Mouse (Mus musculus) neural tube, embryonic 10.5 days (tissue): ENCODE measurements around the gene Unk.

ENCODE experiments used
- DNase-seq: peaks from one replicate; pipeline ENCODE4 v3.0.0-alpha.2; 2017; ENCODE audit warnings: low spot score; ENCODE audit errors: extremely low spot score

Gene Unk

DNA sequence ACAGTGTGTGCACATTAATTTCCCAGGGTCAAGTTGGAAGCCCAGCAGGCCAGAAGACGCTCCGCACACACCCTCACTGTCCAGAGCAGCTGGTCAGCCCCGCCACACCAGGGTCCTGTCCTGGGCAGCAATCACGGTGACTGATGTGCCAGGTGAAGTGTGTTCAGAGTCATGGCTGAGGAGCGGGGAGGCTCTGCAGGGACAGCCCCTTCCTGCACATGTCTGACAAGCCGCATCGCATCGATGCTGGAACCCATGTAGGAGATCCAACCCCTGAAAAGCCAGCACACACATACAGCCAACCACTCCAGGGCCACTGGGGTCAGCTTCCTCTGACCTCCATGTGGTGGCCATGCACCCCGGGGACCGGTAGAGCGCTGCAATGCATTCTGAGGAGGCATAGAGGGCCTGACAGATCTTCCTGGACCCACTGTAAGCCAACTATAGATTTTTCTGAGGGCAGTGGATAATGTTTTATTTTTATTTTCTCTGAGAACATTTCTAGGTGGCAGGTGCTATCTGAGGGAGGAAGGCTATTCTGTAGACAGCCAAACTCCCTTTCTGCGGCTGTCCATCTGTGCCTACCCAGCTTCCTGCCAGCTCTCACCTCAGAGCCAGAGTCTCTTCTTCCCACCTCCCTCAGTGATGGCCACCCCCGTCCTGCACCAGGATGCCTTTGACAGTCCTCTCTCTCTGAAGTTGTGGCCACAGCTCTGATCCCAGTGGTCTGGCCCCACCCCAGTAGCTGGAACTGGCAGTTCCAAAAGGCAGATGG is 31.7 kb downstream of the Unk start:
- DNase-seq = no peak

DNA sequence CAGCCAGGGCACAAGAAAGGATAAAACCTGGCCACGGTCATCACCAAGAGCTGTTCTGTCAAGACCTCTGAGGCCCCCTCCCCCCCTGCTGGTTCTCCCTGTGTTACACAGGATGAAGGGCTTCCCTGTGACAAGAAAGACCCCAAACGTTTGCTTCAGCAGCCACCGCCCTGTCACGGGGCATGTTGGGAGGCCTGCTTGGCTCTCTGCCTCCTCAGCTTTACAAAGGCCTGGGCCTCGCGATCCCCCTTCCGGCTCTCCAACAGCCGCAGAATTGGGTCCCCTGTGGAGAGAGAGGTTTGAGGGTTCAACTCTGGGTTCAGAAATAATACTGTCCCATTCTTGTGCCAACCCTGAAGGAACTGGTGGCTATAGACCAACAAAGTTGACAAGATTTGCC is 32.4 kb downstream of the Unk start:
- no peak for DNase-seq

DNA sequence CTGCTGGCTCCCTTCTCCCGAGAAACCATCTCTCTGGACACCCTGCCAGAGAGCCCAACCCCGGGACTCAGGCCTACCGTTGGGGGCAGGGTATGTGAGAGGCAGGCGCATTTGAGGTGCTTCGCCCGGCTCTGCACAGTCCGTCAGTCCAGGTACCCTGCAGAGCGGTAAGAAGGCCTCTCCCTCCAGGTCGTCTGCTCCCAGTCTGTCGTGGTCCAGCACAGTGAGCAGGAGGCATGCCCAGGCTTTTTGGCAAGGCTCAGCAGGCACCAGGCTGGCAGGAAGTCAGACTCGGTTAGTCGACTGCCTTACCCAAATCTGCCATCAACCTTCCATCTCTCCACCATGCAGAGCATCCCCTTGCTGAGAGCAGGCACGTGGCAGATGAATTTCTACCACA is 33.4 kb downstream of the Unk start:
- no peak for DNase-seq

DNA sequence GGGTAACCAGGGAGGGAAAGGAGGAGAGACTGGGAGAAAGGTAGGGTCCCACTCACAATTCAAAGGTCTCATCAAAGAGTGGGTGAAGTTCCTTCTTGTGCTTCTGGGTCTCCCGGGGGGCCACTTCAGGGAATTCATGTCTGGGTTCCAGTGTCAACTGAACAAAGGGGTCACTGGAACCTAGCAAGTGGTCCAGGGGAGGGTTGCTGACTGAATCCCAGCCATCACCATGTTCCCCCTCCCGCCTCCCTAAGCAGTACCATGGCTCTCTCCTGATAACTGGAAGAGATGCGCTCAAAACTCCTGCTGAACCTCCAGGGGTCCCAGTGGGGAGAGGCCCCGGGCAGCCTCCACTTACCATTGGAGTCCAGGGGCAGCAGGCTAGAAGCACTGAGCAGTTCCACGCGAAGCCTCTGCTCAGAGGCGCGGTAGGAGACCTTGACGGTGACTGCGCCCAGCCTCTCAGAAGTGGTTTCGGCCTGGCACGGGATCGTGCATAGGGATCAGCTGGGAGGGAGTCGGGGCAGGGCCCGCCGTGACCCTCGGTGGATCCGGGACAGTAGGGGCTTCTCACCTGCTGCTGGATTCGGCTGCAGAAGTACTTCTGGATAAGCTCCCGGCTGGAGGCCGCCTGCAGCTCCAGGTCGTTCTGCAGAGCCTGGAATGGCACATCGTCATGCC is 34.2 kb downstream of the Unk start:
- no peak for DNase-seq

DNA sequence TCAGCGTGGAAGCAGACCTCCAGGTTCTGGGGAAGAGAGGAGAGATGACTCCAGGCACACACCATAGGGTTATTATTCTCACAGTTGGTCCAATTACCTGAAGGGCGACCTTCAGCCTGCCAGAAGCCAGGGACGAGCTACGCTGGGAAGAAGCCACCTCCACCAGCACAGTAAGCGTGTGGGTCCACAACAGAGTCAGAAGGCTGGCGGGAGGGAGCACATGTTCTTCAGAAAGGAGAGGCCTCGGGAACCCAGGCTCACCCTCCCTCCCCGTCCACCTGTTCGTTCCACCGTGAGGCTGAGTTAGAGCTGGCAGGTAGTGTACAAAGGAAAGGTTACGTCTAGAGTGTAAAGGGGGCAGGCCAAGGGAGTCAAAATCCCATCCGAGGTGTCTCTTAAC is 35.2 kb downstream of the Unk start:
- DNase-seq = no peak

DNA sequence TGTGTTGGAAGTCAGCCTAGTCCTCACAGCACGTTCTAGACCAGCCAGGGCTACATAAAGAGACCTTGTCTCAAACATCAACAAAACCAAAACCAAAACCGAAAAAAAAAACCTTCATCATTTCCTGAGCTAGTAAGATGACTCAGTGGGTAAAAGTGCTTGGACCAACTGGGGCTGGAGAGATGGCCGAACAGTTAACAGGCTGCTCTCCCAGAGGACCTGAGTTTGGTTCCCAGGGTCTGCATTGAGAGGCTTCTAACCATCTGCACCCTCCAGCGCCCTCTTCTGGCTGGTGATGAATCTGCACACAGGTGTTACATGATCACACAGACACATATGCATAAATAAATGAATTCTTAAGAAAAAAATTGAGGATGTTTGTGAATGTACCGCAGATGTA is 41.4 kb downstream of the Unk start:
- no peak for DNase-seq

DNA sequence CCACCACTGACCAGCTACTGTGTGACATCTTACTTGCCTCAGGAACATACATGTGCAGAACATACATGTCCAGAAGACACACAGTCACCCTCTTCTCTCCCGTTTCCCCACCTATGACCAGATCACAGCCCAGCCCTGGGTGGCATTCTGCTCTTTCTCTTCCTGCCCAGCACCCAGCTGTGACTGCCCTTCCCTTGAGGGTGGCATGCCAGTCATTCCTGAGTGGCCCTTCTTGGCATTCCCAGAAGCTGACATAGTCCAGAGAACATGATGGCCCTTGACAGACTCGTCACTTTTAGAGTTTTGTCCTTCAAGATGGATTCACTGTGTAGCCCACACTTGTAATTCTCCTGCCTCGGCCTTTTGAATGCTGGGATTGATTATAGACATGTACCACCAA is 42.5 kb downstream of the Unk start:
- DNase-seq = no peak

DNA sequence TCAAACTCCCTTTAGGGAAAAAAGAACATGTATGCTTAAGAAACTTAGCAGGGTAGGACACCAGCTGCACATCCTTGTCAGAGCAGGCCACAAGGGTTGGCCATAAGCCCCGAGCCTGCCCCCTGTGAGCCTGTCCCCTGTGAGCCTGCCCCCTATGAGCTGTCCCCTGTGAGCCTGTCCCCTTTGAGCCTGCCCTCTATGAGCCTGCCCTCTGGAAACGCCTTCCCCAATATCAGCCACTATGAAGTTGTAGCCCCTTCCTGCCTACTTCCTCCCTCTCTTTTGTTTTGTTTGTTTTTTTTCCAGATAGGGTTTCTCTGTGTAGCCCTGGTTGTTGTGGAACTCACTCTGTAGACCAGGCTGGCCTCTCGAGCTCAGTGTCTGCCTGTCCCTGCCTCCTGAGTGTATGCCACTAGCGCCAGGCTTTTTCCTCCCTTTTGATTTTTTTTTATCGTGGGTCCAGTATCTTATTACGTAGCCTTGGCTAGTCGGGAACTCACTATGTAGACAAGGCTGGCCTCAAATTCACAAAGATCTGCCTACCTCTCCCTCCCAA is 44.4 kb downstream of the Unk start:
- no peak for DNase-seq

DNA sequence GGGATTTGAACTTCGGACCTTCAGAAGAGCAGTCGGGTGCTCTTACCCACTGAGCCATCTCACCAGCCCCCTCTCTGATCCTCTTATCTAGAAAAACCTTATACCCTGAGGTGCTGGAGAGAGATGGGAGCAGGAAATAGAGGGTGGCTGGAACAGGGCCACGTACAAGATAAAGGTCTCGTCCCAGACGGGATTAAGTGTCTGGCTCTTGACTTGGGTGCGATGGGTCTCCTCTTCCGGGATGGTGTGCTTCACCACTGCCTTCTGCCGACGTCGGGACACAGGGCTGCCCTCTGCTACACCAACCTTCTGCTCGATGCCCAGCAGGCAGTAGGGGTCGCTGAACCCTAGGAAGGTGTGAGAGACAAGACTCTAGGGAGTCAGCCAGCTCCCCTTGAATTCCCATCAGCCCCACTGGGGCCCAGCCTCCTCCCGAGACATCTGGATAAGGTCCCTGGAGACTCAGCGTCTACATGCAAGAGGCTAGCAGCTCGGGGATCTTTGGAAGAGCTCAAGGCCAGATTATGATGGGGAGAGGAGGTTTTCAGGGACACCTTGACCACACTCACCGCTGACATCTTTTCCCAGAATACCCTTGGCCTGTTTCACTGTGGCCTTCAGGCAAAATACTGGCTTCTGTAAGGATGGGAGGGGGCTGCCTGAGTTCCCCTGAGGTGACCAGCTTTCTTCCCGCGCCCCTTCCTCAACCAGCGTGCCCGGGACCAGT is 45.6 kb downstream of the Unk start:
- no peak for DNase-seq

DNA sequence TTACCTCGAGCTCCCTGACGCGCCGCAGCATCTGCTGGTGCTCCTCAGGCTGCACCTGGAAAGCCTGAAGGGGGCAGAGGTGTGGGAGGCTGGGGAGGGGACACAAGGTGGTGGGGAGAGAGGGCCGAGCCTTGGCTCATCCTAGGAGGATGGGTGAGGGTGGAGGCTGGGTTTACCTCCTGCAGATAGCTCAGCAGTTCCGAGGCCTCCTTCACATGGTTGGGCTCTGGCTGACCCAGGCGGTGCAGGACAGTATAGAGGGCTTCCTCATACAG is 46.1 kb downstream of the Unk start:
- no peak for DNase-seq

DNA sequence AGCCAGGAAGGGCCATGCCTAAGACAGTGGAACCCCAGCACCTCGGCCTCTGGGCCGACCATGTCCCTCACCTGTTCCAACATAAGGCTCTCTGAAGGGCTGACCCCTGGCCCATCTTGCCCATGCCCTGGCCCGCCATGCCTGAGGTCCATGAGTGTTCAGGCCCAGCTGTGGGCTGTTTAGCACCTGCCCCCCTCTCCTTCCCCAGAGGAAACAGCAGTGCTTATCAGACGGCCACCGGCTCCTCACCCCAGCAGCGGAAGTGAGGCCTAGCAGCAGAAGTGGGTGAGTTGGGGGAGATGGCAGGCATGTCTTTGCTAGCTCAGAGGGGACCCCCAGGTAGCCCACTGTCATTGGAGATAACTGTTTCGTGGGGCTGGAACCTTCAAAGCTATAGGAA is 46.7 kb downstream of the Unk start:
- no peak for DNase-seq

DNA sequence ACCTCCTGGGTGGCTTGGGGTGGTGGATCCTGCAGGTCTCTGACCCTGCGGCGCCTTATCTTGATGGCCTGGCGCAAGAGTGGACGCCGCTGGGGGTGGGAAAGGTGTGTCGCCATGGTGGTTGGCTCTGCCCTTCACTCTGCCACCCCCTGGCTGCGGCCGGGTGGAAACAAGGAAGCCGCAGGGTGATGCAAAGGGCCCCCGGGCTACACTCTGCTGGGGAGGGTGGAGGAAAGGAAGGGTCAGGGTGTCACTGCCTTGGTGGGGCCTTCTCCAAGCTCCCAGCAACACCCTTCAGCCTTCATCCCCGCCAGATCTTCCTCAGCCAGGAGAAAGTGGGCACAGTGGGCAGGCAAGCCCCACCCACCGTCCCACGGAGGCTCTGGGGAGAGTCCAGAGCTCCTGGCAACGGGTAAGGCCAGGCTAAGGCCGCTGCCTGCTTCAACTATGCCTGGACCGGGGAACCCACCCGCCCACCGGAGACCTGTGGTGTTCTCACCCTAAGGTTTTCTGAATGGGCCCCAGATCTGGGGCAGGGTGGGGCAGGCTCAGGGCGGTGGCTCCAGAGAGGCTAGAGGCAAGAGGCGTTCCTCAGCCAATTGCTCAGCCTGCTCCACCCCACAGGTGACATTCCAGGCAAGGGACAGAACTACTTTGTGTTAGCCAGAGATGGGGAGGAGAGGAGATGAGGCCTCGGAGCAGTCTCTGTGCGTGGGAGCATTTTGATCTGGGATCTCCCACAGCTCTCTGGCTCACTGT is 47.5 kb downstream of the Unk start, which contains the start of gene Unc13d:
Unc13d (minus strand) TSS at position 516 of the 759 bp plus-strand sequence.
- no peak for DNase-seq

DNA sequence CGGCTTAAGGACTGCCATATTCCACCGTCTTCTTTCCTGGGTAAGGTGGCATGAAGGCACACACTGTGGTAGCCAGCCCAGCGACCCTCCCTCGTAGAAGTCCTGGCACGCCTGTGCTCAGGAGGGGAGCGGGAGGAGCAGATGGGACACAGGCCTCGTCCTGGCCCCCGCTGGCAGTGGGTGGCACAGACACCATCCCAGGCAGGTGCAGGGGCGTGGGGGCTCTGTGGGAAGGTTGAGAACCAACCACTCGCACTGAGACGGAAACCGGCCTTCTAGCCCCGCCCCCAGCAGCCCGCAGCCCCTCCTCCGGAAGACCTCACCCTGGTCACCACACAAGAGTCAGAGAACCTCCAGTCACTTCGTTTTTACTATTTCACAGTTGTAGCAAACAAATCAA is 48.1 kb downstream of the Unk start:
- peak; percentile 67 for DNase-seq

DNA sequence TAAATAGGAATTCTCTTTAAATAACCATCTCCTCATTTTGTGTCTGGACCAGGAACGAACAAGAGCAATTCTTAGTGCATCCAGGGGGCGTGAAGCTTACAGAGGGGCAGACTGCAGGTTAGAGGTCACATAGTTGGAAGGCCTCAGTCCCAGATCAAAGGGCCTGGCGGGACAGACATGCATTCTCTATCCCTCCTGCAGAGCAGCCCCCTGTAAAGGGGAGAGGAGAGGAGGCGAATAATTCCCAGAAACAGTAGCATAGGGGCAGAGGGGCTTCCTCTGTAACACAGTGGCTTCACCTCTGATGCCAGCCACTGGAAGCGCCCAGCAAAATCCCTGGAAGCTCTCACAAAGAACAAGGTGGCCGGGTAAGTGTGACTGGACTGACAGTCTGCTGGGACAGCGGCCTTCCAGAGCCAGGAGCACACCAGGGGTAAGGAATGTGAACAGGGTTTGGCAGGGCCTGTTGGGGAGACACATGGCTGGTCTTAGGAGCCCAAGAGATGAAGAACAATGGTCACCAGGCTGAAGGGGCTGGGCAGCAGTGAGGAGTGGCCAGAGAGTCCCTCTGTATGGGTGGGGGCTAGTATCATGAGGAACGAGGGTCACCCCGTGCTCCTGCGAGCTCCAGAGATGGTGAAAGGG is 48.7 kb downstream of the Unk start:
- peak; percentile 56 for DNase-seq

DNA sequence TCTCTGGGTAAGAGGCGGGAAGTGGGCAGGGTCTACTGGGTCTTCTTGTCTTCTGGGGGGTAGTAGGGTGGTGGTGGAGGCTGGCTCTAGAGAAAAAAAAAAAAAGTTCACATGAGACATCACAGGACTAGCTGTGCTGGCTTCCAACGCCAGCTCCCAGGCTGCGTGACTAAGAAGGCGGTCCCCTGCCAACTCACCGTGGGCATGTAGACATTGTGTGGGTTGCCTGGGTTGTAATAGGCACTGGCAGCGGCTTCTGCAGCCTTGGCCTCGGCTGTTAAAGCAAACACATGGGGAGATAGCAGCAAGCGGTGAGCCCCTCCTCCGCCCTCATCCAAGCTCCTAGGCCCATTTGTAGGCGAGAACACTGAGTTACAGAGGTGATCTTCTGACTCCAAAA is 49.4 kb downstream of the Unk start:
- no peak for DNase-seq

DNA sequence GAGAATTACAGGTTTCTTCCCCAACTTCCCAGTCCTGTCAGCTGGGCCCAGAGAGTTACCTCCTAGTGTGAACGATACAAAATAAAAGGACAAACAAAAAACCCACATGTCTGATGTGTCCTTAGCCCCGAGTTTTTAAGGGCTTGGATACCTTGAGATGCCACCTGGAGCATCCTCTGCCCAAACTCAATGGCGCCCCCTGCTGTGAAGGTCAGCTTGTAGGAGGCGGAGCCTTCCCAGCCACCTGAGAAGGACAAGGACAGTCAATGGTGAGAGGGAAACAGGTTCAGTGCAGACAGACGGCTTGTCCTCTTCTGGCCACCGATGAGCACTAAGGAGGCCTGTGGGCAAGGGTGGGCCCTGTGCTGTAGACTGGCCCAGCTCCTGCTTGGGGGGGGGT is 51.0 kb downstream of the Unk start:
- DNase-seq = no peak

DNA sequence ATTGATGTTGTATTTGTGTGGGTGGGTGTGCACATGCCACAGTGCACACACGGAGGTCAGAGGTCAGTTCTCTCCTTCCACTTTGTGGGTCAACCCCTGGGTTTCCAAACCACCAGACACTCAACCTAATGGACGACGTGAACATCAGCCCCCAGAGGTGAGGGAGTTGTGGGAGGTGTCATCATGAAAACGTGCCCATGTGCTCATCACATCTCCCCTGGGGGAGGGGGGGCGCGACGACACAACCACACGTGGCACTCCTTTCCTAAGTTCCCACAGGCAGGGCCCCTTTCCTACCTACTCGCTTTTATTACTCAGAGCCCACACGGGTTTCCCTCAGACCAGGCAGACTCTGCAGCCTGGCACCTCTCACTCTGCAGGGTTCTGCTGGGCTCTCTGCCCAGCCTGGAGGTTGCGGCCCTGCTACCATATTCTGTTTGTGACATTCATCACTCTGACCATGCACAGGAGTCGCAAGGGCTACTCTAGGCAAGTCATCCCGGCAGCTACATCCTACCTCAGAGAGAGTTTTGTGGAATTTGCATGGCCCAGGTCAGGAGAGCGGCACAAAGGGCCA is 53.1 kb downstream of the Unk start:
- DNase-seq = no peak

DNA sequence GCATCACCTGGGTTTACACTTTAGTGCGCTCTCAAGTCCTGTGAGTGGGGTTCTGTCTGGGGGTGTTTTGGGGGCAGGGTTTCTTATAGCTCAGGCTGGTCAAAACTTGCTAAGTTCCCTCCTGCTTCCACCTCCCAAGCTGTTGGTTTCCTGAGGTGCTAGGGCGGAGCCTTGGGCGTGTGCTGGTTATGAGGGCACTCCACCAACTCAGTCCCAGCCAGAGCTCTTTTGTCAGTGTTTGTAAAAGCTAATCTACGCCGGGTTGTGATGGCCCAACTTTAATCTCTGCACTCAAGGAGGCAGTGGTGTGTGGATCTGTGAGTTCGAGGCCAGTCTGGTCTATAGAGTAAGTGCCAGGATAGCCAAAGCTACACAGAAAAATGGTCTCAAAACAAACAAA is 54.0 kb downstream of the Unk start:
- no peak for DNase-seq

DNA sequence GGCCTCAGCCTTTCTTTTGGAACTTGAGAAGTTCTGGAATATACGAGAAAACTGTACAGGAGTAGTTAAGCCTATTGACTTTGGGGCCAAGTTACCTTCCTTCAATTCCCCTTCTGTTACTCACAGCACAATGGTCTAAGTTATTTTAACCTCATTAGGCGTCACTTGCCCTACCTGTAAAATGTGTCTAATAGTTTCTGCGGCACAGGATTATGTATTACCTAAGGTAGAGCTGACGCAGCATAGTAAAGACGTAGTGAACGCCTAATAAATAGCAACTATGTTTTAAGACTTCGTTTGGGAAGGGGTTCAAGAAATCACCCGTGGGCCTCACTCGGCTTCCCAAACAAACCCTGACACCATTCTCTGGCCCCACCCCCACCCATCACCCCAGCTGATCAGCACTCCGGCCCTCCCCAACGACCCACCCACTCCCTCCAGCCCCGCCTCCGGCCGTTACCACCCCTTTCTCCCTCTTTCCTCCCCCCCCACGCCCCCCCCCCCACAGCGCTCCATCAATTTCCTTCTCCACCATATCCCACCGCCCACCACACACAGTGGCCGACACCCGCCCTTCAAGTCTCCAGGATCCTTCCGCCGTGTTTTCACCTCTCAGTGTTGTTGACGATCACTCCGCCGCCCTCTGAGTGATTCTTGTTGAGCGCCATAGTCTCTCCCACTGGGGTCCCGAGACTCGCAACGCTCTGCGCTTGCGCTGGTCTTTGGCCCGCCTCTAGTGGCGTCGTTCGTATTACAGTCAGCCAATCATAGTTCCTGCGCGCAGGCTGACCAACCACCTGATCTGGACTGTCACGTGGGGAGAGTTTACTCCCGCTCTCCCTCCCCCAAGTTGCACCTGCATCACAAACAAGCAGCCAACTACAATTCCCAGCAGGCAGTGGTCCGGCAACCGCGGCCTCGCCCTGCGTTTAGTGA is 56.4 kb downstream of the Unk start, which contains the start of gene Wbp2:
Wbp2 (minus strand) TSS at position 738 of the 936 bp plus-strand sequence.
- DNase-seq = peak; percentile 97
